8 mouse cellular contexts compared by ENCODE assay signal in the genomic region with DNA sequence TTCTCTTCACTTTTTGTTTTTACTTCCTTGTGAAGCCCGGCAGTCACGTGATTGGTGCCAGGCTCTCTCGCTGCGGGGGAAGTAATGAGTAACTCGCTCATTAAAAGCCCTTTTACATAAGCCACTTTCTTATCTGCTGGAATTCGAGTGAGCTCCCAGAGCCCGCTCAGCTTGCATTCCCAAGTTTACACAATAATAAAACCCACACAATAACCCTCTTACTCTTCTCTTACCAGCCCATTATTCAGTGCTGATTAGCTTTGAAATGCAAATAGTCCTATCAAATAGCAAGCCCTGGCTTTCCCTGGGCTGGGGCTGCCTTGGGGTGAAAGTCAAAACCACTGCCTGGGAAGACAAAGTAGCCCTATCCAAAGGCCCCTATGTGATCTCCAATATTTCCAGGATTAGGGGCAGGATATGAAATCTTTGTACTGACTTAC. TPM values are rescaled to one million over a fixed set of nuclear protein-coding genes. Genes with fewer than 3 reads are reported as not detected.
A peak's percentile ranks its signal among the peaks of the same experiment; 100 is the strongest.
DNase-seq lines count a peak whose midpoint lies in the region; ATAC-seq and TF ChIP-seq lines count a peak whose summit lies in the region.

No protein-coding gene starts in this region.

- ATAC-seq in embryonic facial prominence, embryonic 13.5 days (ENCODE audit: insufficient number of reproducible peaks, insufficient read depth, low FRiP score, low TSS enrichment, low read depth): peak; percentile 59; the same call in 1 of the 2 replicates
- ATAC-seq in heart, embryonic 14.5 days (ENCODE audit: insufficient number of reproducible peaks, insufficient read depth, low FRiP score, low read depth): peak; percentile 54
- peak; percentile 84 for ATAC-seq in kidney, embryonic 16.5 days (ENCODE audit: low FRiP score, low TSS enrichment)
- no peak for ATAC-seq in liver, embryonic 12.5 days

- no peaks in the 10 kb centered on the region for H3K27me3 ChIP-seq in C2C12 (ENCODE audit: control insufficient read depth, insufficient read depth, insufficient read length)
- H3K27me3 ChIP-seq in embryonic facial prominence, embryonic 13.5 days: no peaks in the 10 kb centered on the region
- no peaks in the 10 kb centered on the region for H3K27me3 ChIP-seq in heart, embryonic 14.5 days (ENCODE audit: control insufficient read depth, insufficient read depth, low read length)
- H3K27me3 ChIP-seq in kidney, embryonic 16.5 days (ENCODE audit: insufficient read depth, low read length): no peaks in the 10 kb centered on the region
- H3K27me3 ChIP-seq in liver, embryonic 12.5 days (replicated peaks): no peaks in the 10 kb centered on the region

- H3K27ac ChIP-seq in embryonic facial prominence, embryonic 13.5 days: no peak overlapping the region; the same call in 1 of the 2 replicates
- H3K27ac ChIP-seq in heart, embryonic 14.5 days (replicated peaks in 1 of 2; ENCODE audit: control insufficient read depth in 1 of 2, insufficient read depth in 1 of 2, low read depth in 2 of 2, low read length in 2 of 2): peak overlapping the region; percentile 81 to 90
- peak overlapping the region; percentile 77 for H3K27ac ChIP-seq in kidney, embryonic 16.5 days (ENCODE audit: low read length)
- 0 out of 2 replicates have a peak overlapping the region, but pooled peaks have one; percentile 54 for H3K27ac ChIP-seq in liver, embryonic 12.5 days

- H3K4me1 ChIP-seq in embryonic facial prominence, embryonic 13.5 days: peaks cover 17% of the 10 kb centered on the region
- peaks cover 7 to 13% of the 10 kb centered on the region in 2 experiments for H3K4me1 ChIP-seq in heart, embryonic 14.5 days (ENCODE audit: control insufficient read depth in 2 of 2, insufficient read depth in 2 of 2, low read length in 2 of 2)
- peaks cover 13% of the 10 kb centered on the region; the same call in 1 of the 2 replicates for H3K4me1 ChIP-seq in kidney, embryonic 16.5 days (ENCODE audit: insufficient read depth, low read length)
- H3K4me1 ChIP-seq in liver, embryonic 12.5 days: 0 out of 2 replicates have a peak, but pooled peaks cover 8% of the 10 kb centered on the region

- H3K36me3 ChIP-seq in C2C12 (ENCODE audit: control insufficient read depth, insufficient read depth): no peaks in the 10 kb centered on the region
- no peaks in the 10 kb centered on the region for H3K36me3 ChIP-seq in embryonic facial prominence, embryonic 13.5 days
- no peaks in the 10 kb centered on the region for H3K36me3 ChIP-seq in heart, embryonic 14.5 days (ENCODE audit: control insufficient read depth, insufficient read depth, low read length)
- no peaks in the 10 kb centered on the region for H3K36me3 ChIP-seq in kidney, embryonic 16.5 days (ENCODE audit: insufficient read depth, low read length)
- no peaks in the 10 kb centered on the region for H3K36me3 ChIP-seq in liver, embryonic 12.5 days

- H3K4me3 ChIP-seq in C2C12 (ENCODE audit: insufficient read depth, poor library complexity, severe bottlenecking): no peak overlapping the region
- peak overlapping the region; percentile 45 for H3K4me3 ChIP-seq in embryonic facial prominence, embryonic 13.5 days
- peak overlapping the region; percentile 41 to 45 for H3K4me3 ChIP-seq in heart, embryonic 14.5 days (ENCODE audit: control insufficient read depth in 1 of 2, insufficient read depth in 1 of 2, low read depth in 1 of 2, low read length in 2 of 2)
- H3K4me3 ChIP-seq in kidney, embryonic 16.5 days (ENCODE audit: low read length): peak overlapping the region; percentile 53
- H3K4me3 ChIP-seq in liver, embryonic 12.5 days: peak overlapping the region; percentile 37

- TF ChIP-seq CTCF in C2C12 (IDR thresholded peaks at IDR 0.05; ENCODE audit: control insufficient read depth, insufficient read depth, insufficient read length): no peak

- H3ac ChIP-seq in C2C12 (ENCODE audit: control insufficient read depth, insufficient read length, low read depth): no peak overlapping the region

- peak overlapping the region; percentile 66 for H3K4me2 ChIP-seq in embryonic facial prominence, embryonic 13.5 days
- H3K4me2 ChIP-seq in heart, embryonic 14.5 days (ENCODE audit: low read length): peak overlapping the region; percentile 74
- peak overlapping the region; percentile 77 for H3K4me2 ChIP-seq in kidney, embryonic 16.5 days (replicated peaks; ENCODE audit: low read depth, low read length)
- peak overlapping the region; percentile 58 for H3K4me2 ChIP-seq in liver, embryonic 12.5 days

- no peaks in the 10 kb centered on the region for H3K79me3 ChIP-seq in C2C12 (ENCODE audit: low read depth)

- no peaks in the 10 kb centered on the region for H3K9me3 ChIP-seq in embryonic facial prominence, embryonic 13.5 days
- H3K9me3 ChIP-seq in heart, embryonic 14.5 days (ENCODE audit: control insufficient read depth, low read length): no peaks in the 10 kb centered on the region
- H3K9me3 ChIP-seq in kidney, embryonic 16.5 days (ENCODE audit: low read length): no peaks in the 10 kb centered on the region
- no peaks in the 10 kb centered on the region for H3K9me3 ChIP-seq in liver, embryonic 12.5 days (replicated peaks)

- peak overlapping the region; percentile 65 for H3K9ac ChIP-seq in embryonic facial prominence, embryonic 13.5 days
- H3K9ac ChIP-seq in heart, embryonic 14.5 days (ENCODE audit: low read length): peak overlapping the region; percentile 75
- peak overlapping the region; percentile 70 for H3K9ac ChIP-seq in kidney, embryonic 16.5 days (replicated peaks; ENCODE audit: low read length)
- H3K9ac ChIP-seq in liver, embryonic 12.5 days: no peak overlapping the region

- DNase-seq in adrenal gland, adult (ENCODE audit: inconsistent age in 2 of 2, low spot score in 1 of 2): peak; percentile 71 to 90
- DNase-seq in monocyte, adult 2 months (ENCODE audit: low read depth in 1 of 2, low spot score in 2 of 2): peak; percentile 12 to 22
- peak; percentile 28 for DNase-seq in thymus, postnatal 0 days (ENCODE audit: low spot score)

- WGBS in embryonic facial prominence, embryonic 13.5 days: under 1% methylated on average over 7 of the region's 7 CpGs
- WGBS in heart, embryonic 14.5 days: 0% methylated on average over 7 of the region's 7 CpGs
- WGBS in kidney, embryonic 16.5 days: 1% methylated on average over 7 of the region's 7 CpGs
- under 1% methylated on average over 7 of the region's 7 CpGs for WGBS in liver, embryonic 12.5 days (ENCODE audit: insufficient replicate concordance)

- H3K79me2 ChIP-seq in C2C12 (ENCODE audit: control insufficient read depth, insufficient read depth): no peaks in the 10 kb centered on the region

TF ChIP-seq in C2C12, 6 proteins besides CTCF, POLR2A, EP300 and RAD21:
- TF ChIP-seq USF1 (IDR thresholded peaks at IDR 0.05; ENCODE audit: low read depth) (peak; percentile 91), MAX (IDR thresholded peaks at IDR 0.05) (no peak), MYOD1 (IDR thresholded peaks at IDR 0.05; ENCODE audit: control insufficient read depth, insufficient read length, low read depth) (no peak), CEBPB (IDR thresholded peaks at IDR 0.05; ENCODE audit: low read depth) (no peak), FOSL1 (IDR thresholded peaks at IDR 0.05; ENCODE audit: insufficient read depth, low read length, poor library complexity, severe bottlenecking) (no peak), MYOG (IDR thresholded peaks at IDR 0.05; ENCODE audit: control insufficient read depth, extremely low read depth, insufficient read length) (no peak)

RNA-seq across cellular contexts. Expression of a gene that starts 36.1 kb away (rescaled TPM):
- 0.40 TPM for polyA plus RNA-seq in C2C12 (2012; fragmentation: generic; extraction: Trizol)
- 24.1 and 30.3 TPM in 2 replicates for polyA plus RNA-seq in embryonic facial prominence, embryonic 13.5 days (2015; fragmentation: Nextera tagmentation; extraction: Ambion mirVana)
- polyA plus RNA-seq in heart, embryonic 14.5 days (2014; fragmentation: Nextera tagmentation; extraction: Ambion mirVana): 24.6 and 28.7 TPM in 2 replicates
- 37.2 and 39.3 TPM in 2 replicates for polyA plus RNA-seq in kidney, embryonic 16.5 days (2015; fragmentation: Nextera tagmentation; extraction: Ambion mirVana)
- polyA plus RNA-seq in liver, embryonic 12.5 days (2016; fragmentation: Nextera tagmentation; extraction: Ambion mirVana): 12.6 and 13.5 TPM in 2 replicates
- polyA plus RNA-seq in thymus, postnatal 0 days (2015; fragmentation: Nextera tagmentation; extraction: Ambion mirVana): 3.6 and 4.0 TPM in 2 replicates

Comparison
In these comparisons a context has a peak if more than half of its experiments do, and no peak if none do; other contexts are left out.
1. DNase-seq: peak in every context shown above with its lines; median percentile 80 in adrenal gland, adult; 28 in thymus, postnatal 0 days; 17 in monocyte, adult 2 months.